Mouse (Mus musculus) midbrain, embryonic 10.5 days (tissue): ENCODE data around the gene Dpep2nb. TPM values are rescaled to one million over a fixed set of nuclear protein-coding genes. Genes with fewer than 3 reads are reported as not detected.
"Not testable (repeated sequence)": the region's sequence is repeated elsewhere in the genome, so short reads cannot be mapped to it uniquely, and the experiment has no call there.

Experiments used
- DNase-seq: peaks from one replicate; pipeline ENCODE4 v3.0.0-alpha.2; 2017; ENCODE audit warnings: low spot score
- H3K27ac ChIP-seq: fragments of 300-500 bp; sonication (generic); replicated peaks from 2 replicates; pipeline ENCODE4 v1.5.1; 2016; ENCODE audit warnings: mild to moderate bottlenecking
- H3K27me3 ChIP-seq: fragments of 300-500 bp; sonication (generic); 2 replicates; pipeline ENCODE4 v1.6.1; 2016; ENCODE audit warnings: low read depth, mild to moderate bottlenecking; ENCODE audit not compliant: poor library complexity, severe bottlenecking
- H3K36me3 ChIP-seq: fragments of 300-500 bp; sonication (generic); 2 replicates; pipeline ENCODE4 v1.6.1; 2016; ENCODE audit warnings: mild to moderate bottlenecking, moderate library complexity
- H3K4me1 ChIP-seq: fragments of 300-500 bp; sonication (generic); 2 replicates; pipeline ENCODE4 v1.6.1; 2016
- H3K4me3 ChIP-seq: fragments of 300-500 bp; sonication (generic); 2 replicates; pipeline ENCODE4 v1.5.1; 2016; ENCODE audit warnings: mild to moderate bottlenecking, moderate library complexity
- H3K9me3 ChIP-seq: fragments of 300-500 bp; sonication (generic); replicated peaks from 2 replicates; pipeline ENCODE4 v1.6.1; 2016; ENCODE audit warnings: mild to moderate bottlenecking
- WGBS: fragments of 180-500 bp; shearing (Covaris S2); methylation state at CpG from one replicate; pipeline ENCODE4 v1.1.7; 2016; 5-methylcytosine and 5-hydroxymethylcytosine counted together
- polyA plus RNA-seq: library from polyadenylated mRNA; unstranded; fragments of >200 nt; fragmentation: Nextera tagmentation; extraction: Ambion mirVana; gene quantifications from 2 replicates; pipeline ENCODE4 v1.2.1, GENCODE M21; 2016

Gene Dpep2nb
- polyA plus RNA-seq, 1 experiment from 2014 or later: 0.17 TPM

DNA sequence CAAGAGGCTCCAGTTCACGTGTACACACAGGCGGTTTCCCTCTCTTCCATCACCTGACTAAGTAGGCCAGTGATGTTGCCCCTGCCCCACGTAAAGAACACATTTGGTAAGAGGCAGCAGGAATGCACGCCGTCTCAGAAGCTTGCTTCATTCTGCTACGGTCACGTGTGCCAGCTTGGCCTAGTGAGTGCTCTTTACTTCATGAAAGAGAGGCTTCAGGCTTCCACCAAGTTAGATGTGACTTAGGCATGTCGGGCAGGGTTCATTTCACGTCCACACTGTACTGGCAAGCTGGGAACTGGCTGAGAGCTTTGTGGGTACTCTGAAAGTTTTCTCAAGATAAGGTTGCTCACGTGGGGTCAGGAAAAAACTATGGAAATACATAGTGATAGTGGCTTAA, 32.9 kb upstream of the Dpep2nb start:
- WGBS: 91% methylated on average over 10 of the region's 10 CpGs
- no peak overlapping the region for H3K27ac ChIP-seq

DNA sequence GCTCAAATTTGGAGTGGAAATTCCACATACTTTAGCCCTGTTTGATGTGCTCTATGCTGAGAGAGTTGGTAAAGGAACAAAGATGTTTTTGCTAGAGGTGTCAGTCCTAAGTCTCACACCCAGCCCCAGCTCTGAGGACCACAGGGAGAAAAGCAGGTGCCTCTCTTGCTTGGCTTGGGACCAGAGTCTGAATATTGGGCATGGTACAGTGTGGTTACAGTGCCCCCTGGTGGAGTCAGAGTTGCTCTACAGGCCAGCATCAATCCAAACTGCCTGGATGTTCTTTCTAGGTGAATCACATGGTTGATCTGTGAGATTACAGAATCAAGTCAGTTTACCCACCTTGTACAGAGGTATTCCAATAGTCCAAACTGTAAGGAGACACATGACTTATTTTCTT, 16.7 kb upstream of the Dpep2nb start:
- no peaks in the 10 kb centered on the region for H3K27me3 ChIP-seq
- H3K4me3 ChIP-seq: no peak overlapping the region
- peaks cover 37% of the 10 kb centered on the region for H3K36me3 ChIP-seq
- H3K9me3 ChIP-seq: no peaks in the 10 kb centered on the region
- no peaks in the 10 kb centered on the region for H3K4me1 ChIP-seq
- peak; percentile 66 for DNase-seq
- no peak overlapping the region for H3K27ac ChIP-seq

More for the DNA sequence above, 32.9 kb upstream of the Dpep2nb start:
- H3K27me3 ChIP-seq: no peaks in the 10 kb centered on the region
- no peak for DNase-seq
- H3K9me3 ChIP-seq: no peaks in the 10 kb centered on the region
- H3K4me3 ChIP-seq: no peak overlapping the region
- H3K4me1 ChIP-seq: no peaks in the 10 kb centered on the region
- peaks cover 18% of the 10 kb centered on the region for H3K36me3 ChIP-seq

DNA sequence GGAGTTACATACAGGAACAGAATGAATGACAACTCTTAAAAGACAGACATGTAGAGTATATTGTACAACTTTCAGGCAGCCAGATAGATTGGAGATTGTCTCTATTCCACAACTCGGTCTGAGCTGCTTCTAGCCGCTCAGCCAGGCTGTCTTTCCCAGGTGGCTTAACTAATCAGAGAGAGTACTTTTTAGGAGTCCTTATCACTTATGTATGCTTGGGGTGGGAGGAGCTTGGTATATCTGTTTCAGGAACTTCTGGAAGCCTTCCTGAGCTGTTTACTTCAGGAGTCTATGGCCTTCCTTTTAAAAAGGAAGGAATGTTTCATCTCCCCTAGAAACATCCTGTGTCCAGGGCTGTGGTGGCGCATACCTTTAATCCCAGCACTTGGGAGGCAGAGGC, 12.3 kb upstream of the Dpep2nb start:
- WGBS: 91% methylated on average over 3 of the region's 3 CpGs
- Histone ChIP-seq H3K27ac (no peak overlapping the region), H3K4me1 (no peaks in the 10 kb centered on the region), H3K4me3 (no peak overlapping the region), H3K36me3 (peaks cover 43% of the 10 kb centered on the region), H3K27me3 (no peaks in the 10 kb centered on the region), H3K9me3 (no peaks in the 10 kb centered on the region)
- DNase-seq: no peak

DNA sequence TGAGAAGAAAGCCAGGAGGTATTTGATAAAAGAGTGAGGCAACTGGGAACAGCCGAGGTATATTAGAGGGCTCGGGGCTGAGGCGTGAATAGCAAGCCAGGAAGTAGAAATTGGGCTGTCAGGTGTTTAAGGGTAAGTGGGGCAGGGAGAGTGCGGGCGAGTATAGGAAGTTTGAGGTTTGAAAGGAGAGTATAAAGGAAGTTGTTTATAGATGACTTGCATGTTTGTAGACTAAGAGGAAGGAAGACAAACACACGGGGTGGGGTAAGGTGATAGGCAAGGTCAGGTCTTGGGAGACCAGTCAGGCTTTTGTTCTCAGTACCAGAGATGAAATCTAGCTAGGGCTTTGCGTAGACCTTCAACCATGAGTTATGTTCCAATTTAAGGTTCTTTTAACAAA, 11.4 kb upstream of the Dpep2nb start:
- 92% methylated on average over 7 of the region's 7 CpGs for WGBS
- H3K4me1 ChIP-seq: peaks cover under 1% of the 10 kb centered on the region
- H3K36me3 ChIP-seq: peaks cover 43% of the 10 kb centered on the region
- no peak overlapping the region for H3K27ac ChIP-seq
- no peaks in the 10 kb centered on the region for H3K27me3 ChIP-seq
- H3K4me3 ChIP-seq: no peak overlapping the region
- no peak for DNase-seq
- H3K9me3 ChIP-seq: no peaks in the 10 kb centered on the region

DNA sequence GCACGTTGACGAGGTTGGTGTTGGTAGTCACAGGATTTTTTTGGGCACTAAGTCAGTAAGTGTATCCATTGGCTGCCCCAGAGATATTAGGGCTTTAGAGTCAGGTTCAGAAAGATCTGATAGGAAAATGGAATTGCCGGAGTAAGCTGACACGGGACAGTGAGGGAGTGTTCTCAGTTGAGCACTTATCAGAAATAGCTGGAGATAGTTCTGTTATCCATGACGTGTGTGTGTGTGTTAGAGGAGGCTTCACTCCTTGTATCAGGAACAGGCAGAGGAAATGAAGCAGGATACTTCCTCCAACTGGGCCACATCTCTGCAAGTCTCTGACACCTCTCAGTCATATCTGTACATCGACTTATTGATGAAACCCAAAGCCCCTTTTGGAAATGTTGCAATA, 10.5 kb upstream of the Dpep2nb start:
- Histone ChIP-seq H3K27me3 (no peaks in the 10 kb centered on the region), H3K4me1 (peaks cover 7% of the 10 kb centered on the region), H3K27ac (no peak overlapping the region), H3K9me3 (no peaks in the 10 kb centered on the region), H3K4me3 (no peak overlapping the region), H3K36me3 (peaks cover 43% of the 10 kb centered on the region)
- no peak for DNase-seq
- 93% methylated on average over 6 of the region's 6 CpGs for WGBS

GRCm38 (mm10) chr8:106012203-106012602, 6.4 kb upstream of the Dpep2nb start:
- Histone ChIP-seq H3K4me3 (peak overlapping the region; percentile 85), H3K36me3 (peaks cover 37% of the 10 kb centered on the region), H3K4me1 (peaks cover 20% of the 10 kb centered on the region)
- H3K27me3 ChIP-seq, H3K27ac ChIP-seq, H3K9me3 ChIP-seq, DNase-seq: not testable (repeated sequence)
- WGBS: 84% methylated on average over 8 of the region's 8 CpGs

DNA sequence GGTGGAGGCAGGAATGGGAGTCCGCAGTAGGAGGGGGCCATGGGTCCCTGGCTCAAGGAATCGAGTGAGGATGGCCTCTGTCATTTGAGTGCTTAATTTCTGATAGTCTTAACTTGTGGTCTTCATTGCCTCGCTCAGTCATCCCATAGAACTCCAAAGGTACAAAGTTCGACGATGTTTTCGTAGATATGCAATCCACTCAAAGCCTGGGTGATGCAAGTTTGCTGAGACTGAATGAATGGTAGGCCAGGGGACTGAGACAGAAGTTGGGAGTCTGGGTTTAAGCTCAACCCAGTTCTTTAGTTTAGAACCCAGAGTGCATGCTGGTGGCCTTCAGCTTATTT, 5.8 kb upstream of the Dpep2nb start, which contains the start of gene Ddx28:
TSS of gene Ddx28 (minus strand) at position 240 of the 344 bp plus-strand sequence.
- peaks cover 20% of the 10 kb centered on the region for H3K4me1 ChIP-seq
- no peaks in the 10 kb centered on the region for H3K27me3 ChIP-seq
- H3K27ac ChIP-seq: peak within 1 kb of the TSS; percentile 90
- H3K4me3 ChIP-seq: peak within 1 kb of the TSS; percentile 85
- WGBS: 2% methylated on average over 6 of the region's 6 CpGs
- no peak for DNase-seq
- H3K36me3 ChIP-seq: peaks cover 32% of the 10 kb centered on the region
- H3K9me3 ChIP-seq: no peaks in the 10 kb centered on the region

- Histone ChIP-seq H3K9me3 (no peaks in the 10 kb centered on the region), H3K4me3 (peak overlapping the region; percentile 85), H3K4me1 (peaks cover 20% of the 10 kb centered on the region), H3K27me3 (no peaks in the 10 kb centered on the region), H3K36me3 (peaks cover 27% of the 10 kb centered on the region), H3K27ac (peak overlapping the region; percentile 90)
- WGBS: 2% methylated on average over 74 of the region's 74 CpGs
- peak; percentile 94 for DNase-seq
Observed at GRCm38 (mm10) chr8:106010748-106011642, 5.2 kb upstream of the Dpep2nb start.

DNA sequence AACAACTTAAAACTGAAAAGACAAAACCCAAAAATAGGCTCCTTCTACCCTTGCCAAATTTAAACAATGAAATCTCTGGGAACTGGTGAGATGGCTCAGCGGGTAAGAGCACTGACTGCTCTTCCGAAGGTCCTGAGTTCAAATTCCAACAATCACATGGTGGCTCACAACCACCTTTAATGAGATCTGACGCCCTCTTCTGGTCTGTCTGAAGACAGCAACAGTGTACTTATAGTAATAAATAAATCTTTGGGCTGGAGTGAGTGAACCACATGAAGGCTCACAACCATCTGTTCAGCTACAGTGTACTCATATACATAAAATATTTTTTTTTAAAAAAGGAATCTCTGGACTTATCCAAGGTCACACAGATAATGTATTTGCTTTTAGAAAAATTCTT, 2.1 kb upstream of the Dpep2nb start:
- not testable (repeated sequence) for H3K27ac ChIP-seq, H3K4me3 ChIP-seq, DNase-seq, H3K9me3 ChIP-seq, H3K27me3 ChIP-seq
- Histone ChIP-seq H3K36me3 (peaks cover 16% of the 10 kb centered on the region), H3K4me1 (peaks cover 20% of the 10 kb centered on the region)
- 66% methylated on average over 3 of the region's 3 CpGs for WGBS

DNA sequence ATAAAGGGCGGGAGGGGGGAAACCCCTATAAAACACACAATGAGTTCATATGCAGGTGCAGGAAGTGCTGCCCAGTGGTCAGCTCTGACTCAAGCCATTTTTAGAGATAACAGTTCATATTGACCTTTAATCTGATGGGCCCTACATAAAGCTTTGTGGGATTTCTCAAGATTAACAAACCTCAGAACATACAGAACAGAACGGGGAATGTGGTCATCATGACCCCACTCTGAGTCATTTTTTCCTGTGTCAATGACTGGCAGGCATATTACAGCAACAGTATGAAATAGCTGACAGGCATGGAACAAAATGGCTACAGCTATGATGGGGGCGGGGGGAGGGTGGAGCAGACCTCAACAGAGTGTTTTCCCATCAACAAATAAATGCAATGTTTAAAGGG, 1.4 kb upstream of the Dpep2nb start:
- Histone ChIP-seq H3K27me3 (no peaks in the 10 kb centered on the region), H3K9me3 (no peaks in the 10 kb centered on the region)
- WGBS: 85% methylated on average over 3 of the region's 3 CpGs

DNA sequence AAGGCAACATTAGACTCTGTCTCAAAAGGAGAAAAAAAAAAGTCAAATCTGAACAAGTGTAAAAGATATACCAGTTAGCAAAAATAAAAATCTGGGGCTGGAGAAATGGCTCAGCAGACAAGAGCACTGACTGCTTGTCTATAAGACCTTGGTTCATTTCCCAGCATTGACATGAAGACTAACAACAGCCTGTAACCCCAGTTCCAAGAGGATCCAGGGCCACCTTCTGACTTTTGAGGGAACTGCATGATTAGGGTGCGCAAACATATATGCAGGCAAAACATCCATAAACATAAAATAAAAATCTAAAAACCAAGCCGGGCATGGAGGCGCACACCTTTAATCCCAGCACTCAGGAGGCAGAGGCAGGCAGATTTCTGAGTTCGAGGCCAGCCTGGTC, 638 bp upstream of the Dpep2nb start:
- WGBS: 89% methylated on average over 4 of the region's 4 CpGs
- H3K4me3 ChIP-seq: no peak overlapping the region
- H3K27me3 ChIP-seq: no peaks in the 10 kb centered on the region
- DNase-seq: no peak
- H3K27ac ChIP-seq: no peak overlapping the region
- no peaks in the 10 kb centered on the region for H3K9me3 ChIP-seq
- peaks cover 16% of the 10 kb centered on the region for H3K36me3 ChIP-seq
- peaks cover 13% of the 10 kb centered on the region for H3K4me1 ChIP-seq

More for the DNA sequence above, 1.4 kb upstream of the Dpep2nb start:
- H3K4me1 ChIP-seq: peaks cover 19% of the 10 kb centered on the region
- no peak overlapping the region for H3K27ac ChIP-seq
- no peak overlapping the region for H3K4me3 ChIP-seq
- H3K36me3 ChIP-seq: peaks cover 16% of the 10 kb centered on the region
- DNase-seq: no peak

- H3K27ac ChIP-seq: no peak overlapping the region
- WGBS: 81% methylated on average over 8 of the region's 8 CpGs
- H3K4me1 ChIP-seq: peaks cover under 1% of the 10 kb centered on the region
- H3K36me3 ChIP-seq: peaks cover 11% of the 10 kb centered on the region
- DNase-seq: no peak
- H3K27me3 ChIP-seq: no peaks in the 10 kb centered on the region
- H3K9me3 ChIP-seq: no peaks in the 10 kb centered on the region
- H3K4me3 ChIP-seq: no peak overlapping the region
Observed at GRCm38 (mm10) chr8:106004538-106005207, 1.1 kb downstream of the Dpep2nb start.

- Histone ChIP-seq H3K4me3 (no peak overlapping the region), H3K27ac (no peak overlapping the region), H3K36me3 (no peaks in the 10 kb centered on the region), H3K9me3 (no peaks in the 10 kb centered on the region), H3K4me1 (no peaks in the 10 kb centered on the region), H3K27me3 (no peaks in the 10 kb centered on the region)
- 89% methylated on average over 4 of the region's 4 CpGs for WGBS
- DNase-seq: no peak
Observed at GRCm38 (mm10) chr8:106001908-106002307, 3.9 kb downstream of the Dpep2nb start.
